Mouse (Mus musculus) heart, postnatal 0 days (tissue): ENCODE data around the gene 1700015F17Rik. TPM values are rescaled to one million over a fixed set of nuclear protein-coding genes. Genes with fewer than 3 reads are reported as not detected.

ENCODE experiments used
- ATAC-seq: fragments of 200-750 bp; cut with Nextera tagmentation; 2 replicates; pipeline ENCODE4 v1.8.0; 2017; ENCODE audit warnings: low read depth, moderate number of reproducible peaks, moderate library complexity; ENCODE audit not compliant: insufficient read depth
- DNase-seq: peaks from one replicate; pipeline ENCODE4 v3.0.0-alpha.2; 2016; ENCODE audit warnings: low spot score
- H3K27ac ChIP-seq: fragments of 300-500 bp; sonication (generic); 2 replicates; pipeline ENCODE4 v1.5.1; 2014; ENCODE audit warnings: low read depth, mild to moderate bottlenecking
- H3K27me3 ChIP-seq: fragments of 300-500 bp; sonication (generic); 2 replicates; pipeline ENCODE4 v1.6.1; 2014; ENCODE audit warnings: low read length, mixed read lengths; ENCODE audit not compliant: control insufficient read depth, insufficient read depth
- H3K36me3 ChIP-seq: fragments of 300-500 bp; sonication (generic); replicated peaks from 2 replicates; pipeline ENCODE4 v1.6.1; 2014; ENCODE audit warnings: low read length, mixed read lengths; ENCODE audit not compliant: control insufficient read depth, insufficient read depth
- H3K4me1 ChIP-seq: fragments of 300-500 bp; sonication (generic); 2 replicates; pipeline ENCODE4 v1.6.1; 2014; ENCODE audit warnings: antibody characterized with exemption; ENCODE audit not compliant: control insufficient read depth, insufficient read depth
- H3K4me2 ChIP-seq: fragments of 300-500 bp; sonication (generic); 2 replicates; pipeline ENCODE4 v1.6.1; 2014; ENCODE audit warnings: low read depth, mild to moderate bottlenecking, low read length, moderate library complexity
- H3K4me3 ChIP-seq: fragments of 300-500 bp; sonication (generic); 2 replicates; pipeline ENCODE4 v1.5.1; 2014; ENCODE audit warnings: low read depth, low read length
- H3K9ac ChIP-seq: fragments of 300-500 bp; sonication (generic); replicated peaks from 2 replicates; pipeline ENCODE4 v1.6.1; 2014; ENCODE audit warnings: low read depth, low read length, mixed read lengths
- H3K9me3 ChIP-seq: fragments of 300-500 bp; sonication (generic); replicated peaks from 2 replicates; pipeline ENCODE4 v1.6.1; 2016; ENCODE audit warnings: low read length; ENCODE audit not compliant: control insufficient read depth
- CTCF ChIP-seq: IDR thresholded peaks from 2 replicates; pipeline ENCODE4 v1.5.1; 2016; ENCODE audit warnings: antibody characterized with exemption, control low read depth, low read depth
- EP300 ChIP-seq: IDR thresholded peaks from 2 replicates; pipeline ENCODE4 v1.6.1; 2016; ENCODE audit warnings: antibody characterized with exemption, low read depth
- WGBS: fragments of 180-500 bp; shearing (Covaris S2); extraction: QIAGEN DNeasy Blood & Tissue Kit; methylation state at CpG from one replicate; pipeline ENCODE4 v1.1.7; 2014; 5-methylcytosine and 5-hydroxymethylcytosine counted together
- polyA plus RNA-seq: library from polyadenylated mRNA; unstranded; fragments of >200 nt; fragmentation: Nextera tagmentation; extraction: Ambion mirVana; gene quantifications from 2 replicates; pipeline ENCODE4 v1.2.1, GENCODE M21; 2015
- total RNA-seq: library from RNA; depleted of rRNA; stranded (reverse); fragments of >200 nt; gene quantifications from 2 replicates; pipeline ENCODE4 v1.2.3, GENCODE M21; 2014; ENCODE audit warnings: low replicate concordance

Gene 1700015F17Rik
- total and polyA plus RNA-seq, 2 experiments from 2014 or later = not detected

DNA sequence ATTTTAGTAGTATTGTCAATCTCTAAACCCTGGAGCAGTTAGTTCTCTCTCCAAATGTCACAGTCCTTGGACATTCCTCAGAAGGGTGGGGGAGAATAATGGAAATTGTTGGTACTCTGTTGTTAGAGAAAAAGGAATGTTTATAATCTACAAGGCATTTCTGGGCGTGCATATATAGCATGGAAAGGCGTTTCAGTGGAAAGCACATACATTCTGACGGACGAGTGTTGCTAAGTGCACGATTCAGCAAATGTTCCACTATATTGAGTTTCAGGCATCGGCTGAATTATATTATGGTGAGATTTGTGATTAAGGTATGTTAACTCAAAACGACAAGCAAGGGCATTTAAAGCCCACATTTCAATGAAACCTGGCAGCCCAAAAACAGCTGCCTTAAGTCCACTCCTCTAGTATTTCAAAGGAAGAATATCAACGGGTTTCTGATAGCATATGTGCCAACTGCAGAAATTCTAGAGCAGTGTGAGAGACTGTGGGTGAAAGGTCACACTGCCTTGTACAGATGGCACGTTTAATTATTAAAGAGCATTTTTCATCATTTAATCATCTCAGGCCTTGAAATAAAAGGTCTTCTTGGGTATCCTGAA, 4.4 kb upstream of the 1700015F17Rik start:
- WGBS = 62% methylated on average over 9 of the region's 9 CpGs
- H3K27ac ChIP-seq = no peak overlapping the region
- TF ChIP-seq CTCF (no peak), EP300 (no peak)
- no peaks in the 10 kb centered on the region for H3K9me3 ChIP-seq
- DNase-seq = no peak
- ATAC-seq = no peak
- 0 out of 2 replicates have a peak, but pooled peaks cover 8% of the 10 kb centered on the region for H3K4me1 ChIP-seq
- H3K4me2 ChIP-seq = no peak overlapping the region
- no peak overlapping the region for H3K4me3 ChIP-seq
- no peak overlapping the region for H3K9ac ChIP-seq
- H3K27me3 ChIP-seq = no peaks in the 10 kb centered on the region
- no peaks in the 10 kb centered on the region for H3K36me3 ChIP-seq

DNA sequence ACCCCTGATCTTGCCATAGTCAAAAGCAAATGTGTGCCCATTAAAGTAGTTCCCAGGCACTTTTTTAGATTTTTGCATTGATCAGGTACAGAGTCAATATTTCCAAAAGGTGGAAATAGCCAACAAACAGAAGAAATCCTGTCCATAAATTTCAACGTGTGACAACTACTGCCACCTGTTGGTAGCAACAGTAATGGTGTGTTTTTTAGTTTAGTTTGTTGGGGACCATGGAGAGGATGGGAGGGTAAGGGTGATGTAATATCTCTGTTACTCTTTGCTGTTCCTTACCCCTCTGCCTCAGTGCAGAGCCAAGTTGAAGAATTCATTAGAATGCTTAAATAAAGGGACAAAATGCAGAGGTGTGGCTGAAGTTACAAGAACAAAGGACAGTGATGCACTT, 2.7 kb upstream of the 1700015F17Rik start:
- TF ChIP-seq CTCF = peak; percentile 71
- TF ChIP-seq EP300 = no peak
- no peaks in the 10 kb centered on the region for H3K9me3 ChIP-seq

DNA sequence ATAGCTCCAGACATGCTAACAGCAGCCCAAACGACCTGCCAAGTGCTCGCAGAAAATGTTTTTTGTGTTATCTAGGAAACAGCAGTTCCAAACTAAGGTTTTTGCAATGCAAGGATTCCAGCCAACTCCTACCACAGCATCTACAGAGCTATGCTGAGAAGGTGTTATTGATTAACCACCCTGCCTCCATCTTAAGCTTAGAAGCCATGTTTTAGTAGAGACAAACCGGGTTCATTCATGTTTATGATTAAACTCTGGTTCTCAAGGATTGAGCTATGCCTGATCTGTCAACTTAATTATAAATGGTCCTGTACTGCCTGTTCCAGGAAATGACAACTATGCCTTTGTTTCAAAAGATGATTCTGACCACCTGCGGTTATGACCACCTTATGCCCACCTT, 2.8 kb downstream of the 1700015F17Rik start:
- no peak for ATAC-seq
- no peak overlapping the region for H3K4me2 ChIP-seq
- no peaks in the 10 kb centered on the region for H3K4me1 ChIP-seq
- TF ChIP-seq CTCF = no peak
- no peak for TF ChIP-seq EP300
- WGBS = 69% methylated on average over 4 of the region's 4 CpGs
- no peaks in the 10 kb centered on the region for H3K27me3 ChIP-seq
- no peak for DNase-seq
- no peaks in the 10 kb centered on the region for H3K9me3 ChIP-seq
- H3K27ac ChIP-seq = no peak overlapping the region
- no peak overlapping the region for H3K4me3 ChIP-seq
- no peak overlapping the region for H3K9ac ChIP-seq
- no peaks in the 10 kb centered on the region for H3K36me3 ChIP-seq

More for the DNA sequence above, 2.7 kb upstream of the 1700015F17Rik start:
- DNase-seq = peak; percentile 35
- 0% methylated on average over 1 of the region's 1 CpGs for WGBS
- Histone ChIP-seq H3K9ac (no peak overlapping the region), H3K4me1 (0 out of 2 replicates have a peak, but pooled peaks cover 8% of the 10 kb centered on the region), H3K36me3 (no peaks in the 10 kb centered on the region), H3K4me2 (no peak overlapping the region), H3K27me3 (no peaks in the 10 kb centered on the region), H3K4me3 (no peak overlapping the region), H3K27ac (no peak overlapping the region)
- ATAC-seq = no peak

DNA sequence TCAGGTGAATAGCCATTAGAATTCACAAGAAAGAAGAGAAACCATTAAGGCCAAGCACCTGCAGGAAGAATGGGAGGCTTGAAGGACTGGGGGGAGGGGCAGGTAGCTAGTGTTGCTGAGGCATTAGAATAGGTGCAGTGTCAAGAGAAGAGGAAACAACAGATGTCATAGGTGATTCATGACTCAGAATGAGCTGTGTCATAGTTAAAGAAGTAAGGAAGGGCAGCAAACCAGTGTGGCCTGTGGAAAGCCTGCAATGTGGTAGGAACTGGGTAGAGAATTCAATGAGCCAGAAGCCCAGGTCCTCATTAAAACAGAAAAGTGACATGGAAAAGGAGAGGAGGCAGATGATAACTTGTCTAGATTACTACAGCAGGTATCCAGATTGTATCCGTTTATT, 13.7 kb downstream of the 1700015F17Rik start:
- H3K9me3 ChIP-seq = no peaks in the 10 kb centered on the region
- no peak for DNase-seq
- WGBS = 51% methylated on average over 1 of the region's 1 CpGs
- H3K4me3 ChIP-seq = no peak overlapping the region
- no peaks in the 10 kb centered on the region for H3K4me1 ChIP-seq
- no peak overlapping the region for H3K9ac ChIP-seq
- H3K36me3 ChIP-seq = no peaks in the 10 kb centered on the region
- ATAC-seq = no peak
- H3K4me2 ChIP-seq = no peak overlapping the region
- TF ChIP-seq CTCF (no peak), EP300 (no peak)
- no peak overlapping the region for H3K27ac ChIP-seq
- H3K27me3 ChIP-seq = no peaks in the 10 kb centered on the region

DNA sequence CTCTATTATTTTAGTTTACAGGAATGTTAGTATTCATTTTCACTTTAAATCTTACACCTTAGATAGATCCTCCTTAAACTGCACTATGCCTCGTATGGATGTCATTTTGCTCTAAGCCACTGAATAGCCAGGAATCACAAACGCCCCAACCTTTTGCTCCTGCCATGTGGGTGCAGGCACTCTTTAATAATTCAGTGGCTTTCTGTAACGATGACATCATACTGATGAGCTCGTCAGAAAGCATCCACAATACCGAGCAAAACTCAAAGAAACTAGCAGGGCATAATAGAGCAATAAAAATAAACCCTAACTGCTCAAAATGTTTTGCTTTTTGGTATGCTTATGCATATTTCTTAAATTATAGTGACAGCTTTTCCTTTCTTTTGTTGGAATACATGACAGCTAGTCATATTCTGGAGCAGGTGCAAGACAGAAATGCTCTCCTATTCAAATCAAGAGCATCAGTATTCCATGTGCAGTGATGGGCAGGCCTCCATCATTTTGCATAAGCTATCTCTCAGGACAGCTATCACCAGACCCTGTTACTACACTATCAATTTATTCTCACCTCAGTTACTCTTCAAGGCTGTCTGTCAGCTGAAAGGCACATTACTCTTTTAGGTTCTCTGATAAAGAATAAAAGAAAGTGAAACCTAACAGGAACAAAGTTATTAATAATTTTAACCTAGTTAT, 47.1 kb downstream of the 1700015F17Rik start:
- Histone ChIP-seq H3K9ac (no peak overlapping the region), H3K36me3 (no peaks in the 10 kb centered on the region), H3K4me1 (no peaks in the 10 kb centered on the region), H3K4me3 (no peak overlapping the region), H3K27me3 (no peaks in the 10 kb centered on the region), H3K4me2 (no peak overlapping the region), H3K27ac (no peak overlapping the region), H3K9me3 (no peaks in the 10 kb centered on the region)
- no peak for DNase-seq
- no peak for ATAC-seq
- TF ChIP-seq EP300 (no peak), CTCF (no peak)
- 65% methylated on average over 5 of the region's 5 CpGs for WGBS
